Mouse (Mus musculus): ENCODE results near the gene Nek6. TPM values are rescaled to one million over a fixed set of nuclear protein-coding genes. Genes with fewer than 3 reads are reported as not detected.

Gene Nek6
- polyA plus RNA-seq, 1 experiment from 2014 or later: 83.4 TPM

DNA sequence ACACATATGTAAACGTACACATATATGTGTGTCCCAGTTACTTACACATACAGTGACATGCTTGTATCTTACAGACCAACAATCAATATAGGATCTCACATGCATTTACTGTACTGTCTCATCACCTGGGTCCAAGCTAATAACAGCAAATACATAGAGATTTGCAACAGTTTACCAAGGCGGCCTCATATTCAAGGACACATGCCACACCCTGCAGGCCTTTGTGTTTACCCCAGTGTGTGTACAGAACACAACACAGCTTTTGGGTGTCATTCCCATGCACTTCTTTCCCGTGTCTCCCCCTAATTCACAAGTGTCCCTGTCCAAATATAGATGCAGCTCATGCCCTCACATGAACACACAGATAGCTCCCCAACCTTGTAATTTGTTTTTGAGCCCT lies 26.0 kb upstream of the Nek6 start:
- H3K4me1 ChIP-seq: no peaks in the 10 kb centered on the region
- WGBS: 87% methylated on average over 3 of the region's 3 CpGs
- no peak overlapping the region for H3K4me3 ChIP-seq
- H3K27me3 ChIP-seq (ENCODE audit: low read depth, poor library complexity, severe bottlenecking): no peaks in the 10 kb centered on the region
- no peaks in the 10 kb centered on the region for H3K36me3 ChIP-seq
- no peak for DNase-seq (ENCODE audit: low spot score)
- H3K9me3 ChIP-seq (replicated peaks): no peaks in the 10 kb centered on the region
- H3K27ac ChIP-seq: no peak overlapping the region

DNA sequence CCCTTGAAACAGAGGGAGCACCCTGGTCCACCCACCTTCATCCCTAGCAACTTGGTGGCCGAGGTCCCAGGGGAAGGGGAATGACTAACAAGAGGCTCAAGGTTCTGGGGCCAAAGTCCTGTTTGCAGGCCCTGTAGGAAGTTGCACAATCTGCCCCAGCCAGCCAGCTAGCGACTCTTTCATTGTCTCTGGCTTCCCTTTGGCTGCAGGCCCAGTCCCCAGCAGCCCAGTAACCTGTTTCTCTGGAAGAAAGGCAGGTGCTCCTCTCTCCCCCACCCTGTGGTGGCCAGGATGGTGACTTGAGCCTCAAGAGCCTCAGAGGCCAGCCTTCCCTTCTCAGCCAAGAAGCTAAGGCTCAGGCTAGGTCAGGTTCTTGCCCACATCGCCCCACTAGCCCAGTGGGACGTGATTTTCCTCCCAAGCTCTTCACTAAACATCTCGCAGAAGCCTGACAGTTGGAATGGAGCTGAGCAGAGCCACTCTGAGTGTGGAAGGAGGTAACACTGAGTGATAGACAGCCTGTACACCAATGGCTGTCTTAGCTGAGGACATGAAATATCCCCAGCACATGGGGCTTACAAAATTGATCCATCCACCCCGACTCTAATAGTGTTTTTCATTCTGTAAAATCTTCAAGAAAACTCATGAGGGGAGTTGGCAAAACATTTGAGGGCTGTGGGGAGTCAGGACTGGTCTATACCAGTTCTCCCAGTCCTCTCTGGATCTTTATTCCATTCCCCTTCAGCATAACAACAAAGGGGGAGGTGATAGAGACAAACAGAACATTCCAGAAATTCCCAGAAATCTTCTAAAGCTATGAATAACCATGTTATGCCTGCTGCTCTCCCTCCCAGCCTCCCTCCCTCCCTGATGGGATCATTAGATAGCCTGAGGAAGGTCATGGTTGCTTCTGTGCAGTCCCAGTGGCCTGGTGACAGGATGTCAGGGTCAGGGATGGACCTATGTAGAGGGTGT lies 25.2 kb upstream of the Nek6 start:
- 79% methylated on average over 6 of the region's 6 CpGs for WGBS
- H3K36me3 ChIP-seq: no peaks in the 10 kb centered on the region
- no peaks in the 10 kb centered on the region for H3K4me1 ChIP-seq
- no peaks in the 10 kb centered on the region for H3K9me3 ChIP-seq (replicated peaks)
- H3K4me3 ChIP-seq: no peak overlapping the region
- H3K27ac ChIP-seq: 0 out of 2 replicates have a peak overlapping the region, but pooled peaks have one; percentile 28
- no peaks in the 10 kb centered on the region for H3K27me3 ChIP-seq (ENCODE audit: low read depth, poor library complexity, severe bottlenecking)
- DNase-seq (ENCODE audit: low spot score): no peak

- Histone ChIP-seq H3K9me3 (replicated peaks) (no peaks in the 10 kb centered on the region), H3K4me3 (no peak overlapping the region), H3K27me3 (ENCODE audit: low read depth, poor library complexity, severe bottlenecking) (no peaks in the 10 kb centered on the region), H3K27ac (no peak overlapping the region), H3K36me3 (no peaks in the 10 kb centered on the region), H3K4me1 (peaks cover 17% of the 10 kb centered on the region)
- no peak for DNase-seq (ENCODE audit: low spot score)
Observed at GRCm38 (mm10) chr2:38497594-38497993, 13.8 kb upstream of the Nek6 start.

- peak overlapping the region; percentile 54; the same call in 1 of the 2 replicates for H3K27ac ChIP-seq
- no peak for DNase-seq (ENCODE audit: low spot score)
- H3K27me3 ChIP-seq (ENCODE audit: low read depth, poor library complexity, severe bottlenecking): no peaks in the 10 kb centered on the region
- H3K4me3 ChIP-seq: no peak overlapping the region
- H3K36me3 ChIP-seq: no peaks in the 10 kb centered on the region
- peaks cover 22% of the 10 kb centered on the region for H3K4me1 ChIP-seq
- H3K9me3 ChIP-seq (replicated peaks): no peaks in the 10 kb centered on the region
- WGBS: 29% methylated on average over 1 of the region's 1 CpGs
Observed at GRCm38 (mm10) chr2:38501606-38502005, 9.8 kb upstream of the Nek6 start.

DNA sequence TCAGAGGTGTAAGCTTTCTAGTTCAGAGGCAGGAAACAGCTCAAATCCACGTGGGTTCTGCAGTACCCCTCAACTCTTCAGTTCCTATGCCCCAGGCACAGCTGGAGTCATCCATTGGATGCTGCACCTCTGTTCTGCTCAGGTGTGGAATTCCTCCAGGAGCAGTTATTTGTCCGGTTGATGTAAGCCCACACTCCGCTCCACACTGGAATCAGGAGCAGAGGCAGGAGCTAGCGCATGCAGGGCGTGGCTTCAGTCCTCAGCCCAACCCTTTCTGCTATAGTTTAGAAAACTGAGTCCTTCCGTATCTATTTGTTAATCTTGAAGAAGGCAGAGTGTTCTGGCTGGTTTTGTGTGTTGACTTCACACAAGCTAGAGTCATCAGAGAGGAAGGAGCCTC lies 9.3 kb upstream of the Nek6 start:
- Histone ChIP-seq H3K27me3 (ENCODE audit: low read depth, poor library complexity, severe bottlenecking) (no peaks in the 10 kb centered on the region), H3K27ac (0 out of 2 replicates have a peak overlapping the region, but pooled peaks have one; percentile 54), H3K36me3 (no peaks in the 10 kb centered on the region), H3K4me1 (peaks cover 22% of the 10 kb centered on the region), H3K4me3 (no peak overlapping the region), H3K9me3 (replicated peaks) (no peaks in the 10 kb centered on the region)
- 75% methylated on average over 6 of the region's 6 CpGs for WGBS
- no peak for DNase-seq (ENCODE audit: low spot score)

- Histone ChIP-seq H3K27ac (no peak overlapping the region), H3K9me3 (replicated peaks) (no peaks in the 10 kb centered on the region), H3K36me3 (no peaks in the 10 kb centered on the region), H3K27me3 (ENCODE audit: low read depth, poor library complexity, severe bottlenecking) (no peaks in the 10 kb centered on the region), H3K4me3 (no peak overlapping the region), H3K4me1 (peaks cover 22% of the 10 kb centered on the region)
- DNase-seq (ENCODE audit: low spot score): no peak
- WGBS: 92% methylated on average over 3 of the region's 3 CpGs
Observed at GRCm38 (mm10) chr2:38502747-38503146, 8.7 kb upstream of the Nek6 start.

DNA sequence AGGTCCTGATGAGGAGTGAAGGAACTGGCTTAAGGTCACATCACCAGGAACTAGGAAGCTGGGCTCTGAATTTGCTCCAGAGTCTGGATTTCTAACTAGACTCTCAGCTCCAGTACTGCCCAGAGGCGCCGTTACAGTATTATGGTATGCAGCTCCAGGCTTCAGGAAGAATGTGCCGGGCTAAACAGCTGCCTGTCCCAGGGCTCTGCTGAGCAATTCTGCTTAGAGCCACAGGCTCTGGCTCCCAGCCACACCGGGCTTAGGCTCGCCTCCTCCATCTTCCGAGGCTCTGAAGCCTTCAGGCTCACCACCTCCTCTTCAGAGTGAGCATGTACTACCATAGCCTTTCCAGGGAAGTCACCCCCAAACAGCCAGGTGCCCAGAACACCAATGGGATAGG lies 7.1 kb upstream of the Nek6 start:
- DNase-seq (ENCODE audit: low spot score): no peak
- H3K9me3 ChIP-seq (replicated peaks): no peaks in the 10 kb centered on the region
- H3K27me3 ChIP-seq (ENCODE audit: low read depth, poor library complexity, severe bottlenecking): no peaks in the 10 kb centered on the region
- no peak overlapping the region for H3K4me3 ChIP-seq
- no peak overlapping the region for H3K27ac ChIP-seq
- H3K36me3 ChIP-seq: no peaks in the 10 kb centered on the region
- H3K4me1 ChIP-seq: peaks cover 22% of the 10 kb centered on the region
- WGBS: 75% methylated on average over 6 of the region's 6 CpGs

DNA sequence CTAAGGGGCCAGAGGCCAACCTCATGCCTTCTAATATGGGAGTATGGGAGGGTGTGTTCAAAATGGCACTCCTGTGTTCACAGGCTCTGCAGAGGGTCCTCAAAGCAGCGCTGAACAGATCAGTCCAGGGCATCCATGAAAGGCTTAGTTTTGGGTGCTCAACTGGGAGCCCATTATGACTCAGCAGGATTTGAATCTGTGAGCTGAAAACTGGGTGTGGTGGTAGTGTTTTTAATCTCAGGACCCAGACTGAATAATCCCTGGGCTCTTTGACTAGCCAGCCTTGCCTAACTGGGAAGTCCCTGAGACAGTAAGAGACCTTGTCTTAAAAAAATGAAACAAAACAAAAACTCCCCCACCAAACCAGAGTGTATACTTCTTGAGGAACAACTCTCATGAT lies 4.3 kb upstream of the Nek6 start:
- DNase-seq (ENCODE audit: low spot score): no peak
- no peaks in the 10 kb centered on the region for H3K9me3 ChIP-seq (replicated peaks)
- peaks cover 18% of the 10 kb centered on the region for H3K4me1 ChIP-seq
- H3K4me3 ChIP-seq: no peak overlapping the region
- no peak overlapping the region for H3K27ac ChIP-seq
- WGBS: 100% methylated on average over 1 of the region's 1 CpGs
- H3K27me3 ChIP-seq (ENCODE audit: low read depth, poor library complexity, severe bottlenecking): no peaks in the 10 kb centered on the region
- H3K36me3 ChIP-seq: no peaks in the 10 kb centered on the region

DNA sequence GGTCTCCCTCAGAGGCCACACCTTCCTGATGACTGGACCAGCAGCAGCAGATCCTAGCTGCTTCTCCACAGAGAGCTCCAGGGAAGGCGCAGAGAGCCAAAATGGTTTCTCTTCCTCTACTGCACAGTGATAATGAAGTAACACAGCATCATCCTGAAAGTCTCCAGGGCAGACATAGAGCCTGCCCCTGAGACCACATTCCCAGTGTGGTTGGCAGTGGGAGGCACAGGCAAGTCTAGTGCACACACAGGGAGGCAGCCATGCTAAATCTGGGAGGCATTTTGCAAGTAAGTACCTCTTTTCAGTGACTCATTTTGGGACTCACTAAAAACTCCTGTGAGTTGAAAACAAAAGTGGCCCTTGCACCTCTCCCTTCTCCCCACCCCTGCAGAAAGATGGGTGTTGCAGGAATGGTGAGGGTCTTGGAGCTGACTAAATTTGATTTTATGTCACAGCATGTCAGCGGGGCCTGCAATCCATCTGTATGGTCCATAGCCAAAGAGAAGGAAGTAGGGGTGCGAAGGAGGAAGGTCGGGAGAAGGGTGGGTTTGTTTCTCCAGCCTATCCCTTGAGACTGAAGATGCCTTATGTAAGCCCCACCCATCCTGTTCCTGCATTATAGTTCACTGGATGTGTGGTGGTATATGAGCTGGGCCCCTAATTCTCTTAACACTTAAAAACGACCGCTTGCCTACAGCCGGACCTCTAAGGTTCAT lies 2.3 kb upstream of the Nek6 start:
- Histone ChIP-seq H3K4me3 (no peak overlapping the region), H3K9me3 (replicated peaks) (no peaks in the 10 kb centered on the region), H3K36me3 (no peaks in the 10 kb centered on the region), H3K4me1 (peaks cover 28% of the 10 kb centered on the region), H3K27ac (no peak overlapping the region), H3K27me3 (ENCODE audit: low read depth, poor library complexity, severe bottlenecking) (no peaks in the 10 kb centered on the region)
- no peak for DNase-seq (ENCODE audit: low spot score)
- WGBS: 90% methylated on average over 7 of the region's 7 CpGs

GRCm38 (mm10) chr2:38510120-38510519 lies 1.3 kb upstream of the Nek6 start:
- H3K4me3 ChIP-seq: no peak overlapping the region
- no peak overlapping the region for H3K27ac ChIP-seq
- WGBS: 87% methylated on average over 1 of the region's 1 CpGs
- no peaks in the 10 kb centered on the region for H3K9me3 ChIP-seq (replicated peaks)
- peaks cover 31% of the 10 kb centered on the region for H3K4me1 ChIP-seq
- H3K27me3 ChIP-seq (ENCODE audit: low read depth, poor library complexity, severe bottlenecking): no peaks in the 10 kb centered on the region
- H3K36me3 ChIP-seq: no peaks in the 10 kb centered on the region
- no peak for DNase-seq (ENCODE audit: low spot score)

- Histone ChIP-seq H3K27ac (peak overlapping the region; percentile 98), H3K27me3 (ENCODE audit: low read depth, poor library complexity, severe bottlenecking) (no peaks in the 10 kb centered on the region), H3K9me3 (replicated peaks) (no peaks in the 10 kb centered on the region), H3K4me3 (peak overlapping the region; percentile 92), H3K4me1 (peaks cover 51% of the 10 kb centered on the region), H3K36me3 (peaks cover 10% of the 10 kb centered on the region; the same call in 1 of the 2 replicates)
- DNase-seq (ENCODE audit: low spot score): no peak
- 27% methylated on average over 16 of the region's 16 CpGs for WGBS
Observed at GRCm38 (mm10) chr2:38512308-38513182, 1.1 kb downstream of the Nek6 start.

GRCm38 (mm10) chr2:38513183-38513529 lies 1.7 kb downstream of the Nek6 start:
- Histone ChIP-seq H3K27ac (peak overlapping the region; percentile 98), H3K4me1 (peaks cover 51% of the 10 kb centered on the region), H3K36me3 (peaks cover 13% of the 10 kb centered on the region; the same call in 1 of the 2 replicates), H3K27me3 (ENCODE audit: low read depth, poor library complexity, severe bottlenecking) (no peaks in the 10 kb centered on the region), H3K9me3 (replicated peaks) (no peaks in the 10 kb centered on the region), H3K4me3 (peak overlapping the region; percentile 92)
- WGBS: 74% methylated on average over 2 of the region's 2 CpGs
- no peak for DNase-seq (ENCODE audit: low spot score)

Measured in limb, embryonic 10.5 days (tissue).